Mouse (Mus musculus): ENCODE measurements at regions not wholly inside any gene's neighbourhood (a gene's known extent, or its start where the extent isn't known, plus 50 kb on each side); places are given as distances from the start of the nearest gene placed in this dataset.

DNA sequence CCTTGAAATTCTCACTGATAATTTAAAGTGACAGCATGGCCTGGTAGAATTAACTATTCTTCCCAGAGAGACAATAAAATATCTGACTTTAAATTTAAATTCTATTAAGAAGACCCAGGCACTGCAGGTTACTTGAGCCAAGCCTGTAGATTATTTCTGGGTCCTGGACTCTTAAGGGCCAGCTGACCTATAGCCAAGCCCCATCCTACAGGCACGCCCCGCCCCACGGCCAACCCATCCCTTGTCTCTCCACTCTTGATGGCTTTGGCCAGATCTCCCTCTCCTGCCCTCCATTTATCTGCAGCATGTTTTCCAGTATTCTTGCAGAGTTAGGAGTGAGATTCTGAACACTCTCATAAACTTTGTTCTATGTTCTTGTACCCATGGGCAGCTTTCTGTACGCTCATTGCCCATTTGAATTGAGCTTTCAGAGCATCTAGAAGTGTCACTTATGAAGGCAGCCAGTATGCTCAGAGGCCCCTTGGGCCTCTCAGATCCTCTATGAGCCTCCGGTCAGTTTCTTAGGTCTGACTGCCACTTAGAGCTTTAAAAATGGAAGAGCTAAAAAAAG lies 96.2 kb upstream of the Pabpc6 start:
- Histone ChIP-seq H3K36me3 (ENCODE audit: control insufficient read depth, insufficient read depth, low read length) (no peaks in the 10 kb centered on the region), H3K27me3 (replicated peaks; ENCODE audit: control insufficient read depth, insufficient read depth, low read length) (no peaks in the 10 kb centered on the region), H3K9ac (ENCODE audit: low read length) (no peak overlapping the region), H3K9me3 (replicated peaks; ENCODE audit: control insufficient read depth, low read length) (no peaks in the 10 kb centered on the region), H3K27ac (ENCODE audit: low read depth, low read length) (peak overlapping the region; percentile 93), H3K4me3 (ENCODE audit: low read depth, low read length) (no peak overlapping the region), H3K4me2 (ENCODE audit: low read length) (peak overlapping the region; percentile 66; the same call in 1 of the 2 replicates), H3K4me1 (ENCODE audit: control insufficient read depth, insufficient read depth, low read length) (peaks cover 25% of the 10 kb centered on the region)
- WGBS = 52% methylated on average over 5 of the region's 5 CpGs
- no peak for ATAC-seq
- DNase-seq (ENCODE audit: low spot score) = no peak

DNA sequence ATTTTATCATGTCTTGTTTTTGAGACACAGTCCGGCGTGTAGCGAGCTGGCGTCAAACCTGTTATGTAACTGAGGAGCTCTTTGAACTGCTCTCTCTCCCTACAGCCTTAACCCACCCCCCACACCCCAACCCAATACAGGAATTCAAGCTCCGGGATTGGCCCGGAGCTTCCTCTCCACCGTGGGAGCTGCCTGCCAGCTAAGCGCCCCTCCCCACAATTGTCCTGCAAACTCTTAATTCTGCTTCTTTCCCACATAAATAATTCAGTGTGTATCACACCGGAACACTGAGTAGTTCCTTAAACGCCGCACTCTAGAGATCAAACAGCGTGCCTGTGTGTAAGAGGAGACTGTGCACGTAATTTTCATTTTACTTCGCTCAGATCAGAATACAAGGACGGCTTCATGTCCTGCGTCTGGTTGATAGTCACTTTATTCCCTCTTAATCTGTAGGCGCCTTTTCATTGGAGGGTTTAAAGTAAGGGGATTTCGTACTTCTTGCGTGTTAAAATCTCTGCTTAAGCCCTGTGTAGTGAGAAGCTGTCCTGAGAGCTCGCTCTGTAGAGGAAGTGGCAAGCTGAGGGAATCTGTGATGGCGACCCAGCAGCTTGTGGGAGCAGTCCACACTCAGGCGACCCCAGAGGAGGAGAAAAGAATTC lies 95.3 kb upstream of the Pabpc6 start:
- under 1% methylated on average over 22 of the region's 22 CpGs for WGBS

DNA sequence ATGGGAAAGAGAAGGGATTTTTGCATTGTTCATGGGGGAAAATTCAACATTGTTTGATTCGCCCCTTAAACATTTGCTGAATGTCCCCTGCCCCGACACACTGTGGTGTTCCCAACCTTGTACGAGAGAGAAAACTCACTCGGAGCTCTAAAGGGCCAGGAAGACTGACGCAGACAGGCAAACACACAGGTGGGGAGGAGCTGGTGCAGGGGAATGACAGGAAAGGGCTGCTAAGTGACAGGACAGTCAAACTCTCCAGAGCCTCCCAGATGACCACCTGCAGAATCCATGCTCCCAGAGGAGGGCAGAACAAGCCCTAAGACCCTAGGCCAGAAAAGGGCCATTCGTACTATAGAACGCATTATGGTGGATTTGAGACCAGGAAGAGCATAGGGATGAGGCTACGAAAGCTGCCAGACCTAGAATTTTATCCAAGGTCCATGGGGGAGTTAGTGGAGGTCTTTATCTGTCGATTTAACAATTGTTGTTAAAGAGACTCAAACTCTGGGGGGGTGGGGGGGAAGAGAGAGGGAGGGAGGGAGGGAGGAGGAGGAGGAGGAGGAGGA lies 94.6 kb upstream of the Pabpc6 start:
- Histone ChIP-seq H3K4me3 (ENCODE audit: low read depth, low read length) (peak overlapping the region; percentile 24), H3K4me1 (ENCODE audit: control insufficient read depth, insufficient read depth, low read length) (peaks cover 32% of the 10 kb centered on the region), H3K36me3 (ENCODE audit: control insufficient read depth, insufficient read depth, low read length) (no peaks in the 10 kb centered on the region), H3K27ac (ENCODE audit: low read depth, low read length) (peak overlapping the region; percentile 90), H3K27me3 (replicated peaks; ENCODE audit: control insufficient read depth, insufficient read depth, low read length) (no peaks in the 10 kb centered on the region), H3K9ac (ENCODE audit: low read length) (peak overlapping the region; percentile 60), H3K4me2 (ENCODE audit: low read length) (peak overlapping the region; percentile 66), H3K9me3 (replicated peaks; ENCODE audit: control insufficient read depth, low read length) (no peaks in the 10 kb centered on the region)
- 1% methylated on average over 9 of the region's 9 CpGs for WGBS
- DNase-seq (ENCODE audit: low spot score) (peak; percentile 52), ATAC-seq (peak; percentile 9; the same call in 1 of the 2 replicates)

More for the DNA sequence above, 95.3 kb upstream of the Pabpc6 start:
- H3K4me1 ChIP-seq (ENCODE audit: control insufficient read depth, insufficient read depth, low read length) = peaks cover 30% of the 10 kb centered on the region
- peak overlapping the region; percentile 24 for H3K4me3 ChIP-seq (ENCODE audit: low read depth, low read length)
- ATAC-seq = peak; percentile 92
- peak overlapping the region; percentile 66 for H3K4me2 ChIP-seq (ENCODE audit: low read length)
- peak; percentile 91 for DNase-seq (ENCODE audit: low spot score)
- H3K27ac ChIP-seq (ENCODE audit: low read depth, low read length) = peak overlapping the region; percentile 93
- peak overlapping the region; percentile 56 for H3K9ac ChIP-seq (ENCODE audit: low read length)
- no peaks in the 10 kb centered on the region for H3K9me3 ChIP-seq (replicated peaks; ENCODE audit: control insufficient read depth, low read length)
- H3K36me3 ChIP-seq (ENCODE audit: control insufficient read depth, insufficient read depth, low read length) = no peaks in the 10 kb centered on the region
- no peaks in the 10 kb centered on the region for H3K27me3 ChIP-seq (replicated peaks; ENCODE audit: control insufficient read depth, insufficient read depth, low read length)

DNA sequence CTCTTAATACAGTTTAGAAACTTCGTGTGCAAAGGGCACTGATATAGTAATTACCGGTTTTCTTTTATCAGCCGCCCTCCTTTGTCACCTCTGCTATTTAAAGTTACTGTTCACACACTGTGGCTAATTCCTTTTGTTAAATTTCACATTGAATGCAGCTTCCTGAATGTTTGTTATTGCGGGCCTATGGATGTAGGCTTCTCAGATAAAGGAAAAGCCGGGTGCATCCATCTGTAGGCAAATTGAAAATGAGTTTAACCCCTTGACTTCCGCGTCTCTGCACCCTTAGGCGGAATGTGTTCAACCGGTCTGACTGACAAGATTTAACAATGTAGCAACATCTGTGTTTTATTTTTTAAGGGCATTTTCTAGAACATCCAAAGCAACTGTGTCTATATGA lies 93.6 kb upstream of the Pabpc6 start:
- Histone ChIP-seq H3K4me1 (ENCODE audit: control insufficient read depth, insufficient read depth, low read length) (peaks cover 32% of the 10 kb centered on the region), H3K9ac (ENCODE audit: low read length) (no peak overlapping the region), H3K36me3 (ENCODE audit: control insufficient read depth, insufficient read depth, low read length) (no peaks in the 10 kb centered on the region), H3K27me3 (replicated peaks; ENCODE audit: control insufficient read depth, insufficient read depth, low read length) (no peaks in the 10 kb centered on the region), H3K27ac (ENCODE audit: low read depth, low read length) (peak overlapping the region; percentile 90; the same call in 1 of the 2 replicates), H3K4me2 (ENCODE audit: low read length) (peak overlapping the region; percentile 66), H3K9me3 (replicated peaks; ENCODE audit: control insufficient read depth, low read length) (no peaks in the 10 kb centered on the region), H3K4me3 (ENCODE audit: low read depth, low read length) (no peak overlapping the region)
- DNase-seq (ENCODE audit: low spot score) = peak; percentile 77
- 3% methylated on average over 9 of the region's 9 CpGs for WGBS
- no peak for ATAC-seq

DNA sequence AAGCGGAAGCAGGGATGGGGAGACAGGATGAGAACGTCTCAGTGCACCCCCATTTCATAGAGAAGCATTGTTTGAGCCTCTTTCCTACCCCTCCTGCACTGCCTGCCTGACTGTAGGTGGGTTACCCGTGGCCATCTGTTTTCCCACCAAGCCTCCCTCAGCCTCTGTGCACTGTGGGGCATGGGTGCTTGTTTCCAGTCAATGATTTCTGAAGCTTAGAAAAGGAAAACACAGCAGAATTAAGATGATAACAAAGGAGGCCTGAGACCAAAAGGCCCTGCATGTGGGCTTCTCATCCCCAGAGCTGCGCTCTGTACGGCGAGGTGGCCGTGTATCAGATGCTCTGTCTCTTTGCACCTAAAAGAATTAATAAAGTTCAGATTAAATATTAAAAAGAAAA lies 92.9 kb upstream of the Pabpc6 start:
- no peak for ATAC-seq
- H3K36me3 ChIP-seq (ENCODE audit: control insufficient read depth, insufficient read depth, low read length) = no peaks in the 10 kb centered on the region
- peak overlapping the region; percentile 70 for H3K27ac ChIP-seq (ENCODE audit: low read depth, low read length)
- H3K9me3 ChIP-seq (replicated peaks; ENCODE audit: control insufficient read depth, low read length) = no peaks in the 10 kb centered on the region
- 11% methylated on average over 7 of the region's 7 CpGs for WGBS
- no peak overlapping the region for H3K4me3 ChIP-seq (ENCODE audit: low read depth, low read length)
- no peak overlapping the region for H3K9ac ChIP-seq (ENCODE audit: low read length)
- H3K4me2 ChIP-seq (ENCODE audit: low read length) = peak overlapping the region; percentile 66; the same call in 1 of the 2 replicates
- no peak for DNase-seq (ENCODE audit: low spot score)
- H3K4me1 ChIP-seq (ENCODE audit: control insufficient read depth, insufficient read depth, low read length) = peaks cover 32% of the 10 kb centered on the region
- no peaks in the 10 kb centered on the region for H3K27me3 ChIP-seq (replicated peaks; ENCODE audit: control insufficient read depth, insufficient read depth, low read length)

DNA sequence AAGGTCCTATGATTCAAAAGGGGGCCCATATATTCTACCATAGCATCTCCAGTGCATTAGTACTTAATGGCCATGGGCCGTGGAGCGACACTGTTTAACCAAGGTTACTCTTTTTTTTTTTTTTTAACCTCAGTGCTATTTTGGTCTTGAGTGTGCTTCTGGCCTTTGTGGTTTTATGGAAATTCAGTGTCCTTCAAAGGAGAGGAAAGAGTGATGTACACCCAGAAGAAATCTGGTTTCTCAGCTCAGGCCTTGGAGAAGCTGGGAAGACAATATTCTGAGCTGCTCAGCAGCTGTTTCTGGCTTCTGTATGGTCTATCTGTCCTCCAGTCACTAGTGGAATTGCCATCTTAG lies 91.2 kb upstream of the Pabpc6 start:
- Histone ChIP-seq H3K4me1 (ENCODE audit: control insufficient read depth, insufficient read depth, low read length) (peaks cover 28% of the 10 kb centered on the region), H3K36me3 (ENCODE audit: control insufficient read depth, insufficient read depth, low read length) (no peaks in the 10 kb centered on the region), H3K9me3 (replicated peaks; ENCODE audit: control insufficient read depth, low read length) (no peaks in the 10 kb centered on the region), H3K27me3 (replicated peaks; ENCODE audit: control insufficient read depth, insufficient read depth, low read length) (no peaks in the 10 kb centered on the region), H3K4me2 (ENCODE audit: low read length) (no peak overlapping the region), H3K4me3 (ENCODE audit: low read depth, low read length) (no peak overlapping the region), H3K27ac (ENCODE audit: low read depth, low read length) (no peak overlapping the region), H3K9ac (ENCODE audit: low read length) (no peak overlapping the region)
- WGBS = 90% methylated on average over 2 of the region's 2 CpGs
- DNase-seq (ENCODE audit: low spot score) (no peak), ATAC-seq (no peak)

DNA sequence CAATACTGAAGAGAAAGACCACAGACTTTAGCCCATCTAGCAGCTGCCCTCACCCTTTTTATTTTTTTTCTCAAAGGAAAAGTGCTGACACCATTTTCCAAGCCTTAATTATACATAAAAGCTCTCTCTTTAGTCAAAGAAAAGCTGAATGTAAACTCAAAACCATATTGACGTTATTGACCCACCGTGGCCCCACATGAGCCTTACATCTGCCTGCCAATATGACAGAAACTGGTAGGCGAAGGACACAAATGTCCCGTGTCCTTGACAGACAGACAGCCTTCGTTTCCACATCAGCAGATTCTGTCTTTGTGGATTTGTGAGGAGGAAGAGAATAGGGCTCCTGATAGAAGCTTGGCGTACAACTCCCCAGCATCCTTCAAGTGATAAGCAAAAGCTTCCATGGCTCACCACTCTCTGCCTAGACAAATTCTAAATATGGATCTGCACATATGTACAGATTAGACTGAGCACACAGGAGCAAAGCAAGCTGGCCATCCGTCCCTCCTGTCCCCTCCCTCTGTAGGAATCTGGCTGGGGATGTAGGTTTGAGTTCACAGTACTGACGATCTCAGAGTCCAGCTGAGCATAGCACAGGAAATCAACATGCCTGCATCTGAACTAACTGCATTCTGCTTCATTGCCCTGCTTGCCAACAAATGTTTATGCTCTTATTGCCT lies 90.6 kb upstream of the Pabpc6 start:
- H3K9me3 ChIP-seq (replicated peaks; ENCODE audit: control insufficient read depth, low read length) = no peaks in the 10 kb centered on the region
- H3K4me2 ChIP-seq (ENCODE audit: low read length) = peak overlapping the region; percentile 12; the same call in 1 of the 2 replicates
- no peak for DNase-seq (ENCODE audit: low spot score)
- WGBS = 51% methylated on average over 8 of the region's 8 CpGs
- H3K4me3 ChIP-seq (ENCODE audit: low read depth, low read length) = no peak overlapping the region
- H3K27ac ChIP-seq (ENCODE audit: low read depth, low read length) = peak overlapping the region; percentile 21; the same call in 1 of the 2 replicates
- H3K36me3 ChIP-seq (ENCODE audit: control insufficient read depth, insufficient read depth, low read length) = no peaks in the 10 kb centered on the region
- no peaks in the 10 kb centered on the region for H3K27me3 ChIP-seq (replicated peaks; ENCODE audit: control insufficient read depth, insufficient read depth, low read length)
- ATAC-seq = no peak
- no peak overlapping the region for H3K9ac ChIP-seq (ENCODE audit: low read length)
- peaks cover 24% of the 10 kb centered on the region for H3K4me1 ChIP-seq (ENCODE audit: control insufficient read depth, insufficient read depth, low read length)

DNA sequence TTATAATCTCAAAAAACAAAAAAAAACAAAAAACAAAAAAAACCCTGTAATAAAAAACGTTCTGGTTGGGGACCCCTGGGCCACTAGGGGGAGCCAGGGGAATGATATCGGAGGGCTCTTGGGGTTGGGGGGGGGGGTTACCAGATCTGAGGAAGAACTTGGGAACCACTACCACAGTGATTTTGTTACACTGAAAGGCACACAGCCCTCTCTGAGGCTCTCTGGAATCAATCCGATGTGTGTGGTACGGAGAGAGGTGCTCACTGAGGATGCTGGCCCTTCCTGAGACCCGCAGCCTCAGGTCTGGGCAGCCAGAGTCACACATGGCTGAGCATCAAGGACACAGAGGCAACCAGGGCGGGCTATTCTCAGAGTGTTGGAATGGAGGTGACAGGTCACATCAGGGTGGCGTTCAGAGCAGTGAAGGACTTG lies 89.9 kb upstream of the Pabpc6 start:
- ATAC-seq (peak; percentile 32), DNase-seq (ENCODE audit: low spot score) (peak; percentile 78)
- Histone ChIP-seq H3K9ac (ENCODE audit: low read length) (no peak overlapping the region), H3K36me3 (ENCODE audit: control insufficient read depth, insufficient read depth, low read length) (no peaks in the 10 kb centered on the region), H3K9me3 (replicated peaks; ENCODE audit: control insufficient read depth, low read length) (no peaks in the 10 kb centered on the region), H3K4me1 (ENCODE audit: control insufficient read depth, insufficient read depth, low read length) (peaks cover 24% of the 10 kb centered on the region), H3K27me3 (replicated peaks; ENCODE audit: control insufficient read depth, insufficient read depth, low read length) (no peaks in the 10 kb centered on the region), H3K4me2 (ENCODE audit: low read length) (peak overlapping the region; percentile 12; the same call in 1 of the 2 replicates), H3K27ac (ENCODE audit: low read depth, low read length) (peak overlapping the region; percentile 21), H3K4me3 (ENCODE audit: low read depth, low read length) (no peak overlapping the region)
- WGBS = 7% methylated on average over 7 of the region's 7 CpGs

Measured in forebrain, embryonic 14.5 days (tissue).